In genomic region chr13:113429615-113430014, GRCm38 (mm10) we compare ENCODE assay signal across 8 mouse cellular contexts.
DNase-seq lines count a peak whose midpoint lies in the region; ATAC-seq and TF ChIP-seq lines count a peak whose summit lies in the region.

No protein-coding gene starts in this region.

- WGBS in kidney, postnatal 0 days, result 44% methylated on average over 3 of the region's 3 CpGs

- peak; percentile 64 for TF ChIP-seq CTCF in kidney, postnatal 0 days (IDR thresholded peaks at IDR 0.05; ENCODE audit: low read depth)
- peak; percentile 95 for TF ChIP-seq CTCF in E14TG2a.4 (conservative IDR thresholded peaks at IDR 0.05; ENCODE audit: low read length)

- no peaks in the 10 kb centered on the region for H3K9me3 ChIP-seq in kidney, postnatal 0 days (replicated peaks; ENCODE audit: low read length)
- no peaks in the 10 kb centered on the region for H3K9me3 ChIP-seq in E14TG2a.4 (ENCODE audit: low read length)

- no peaks in the 10 kb centered on the region for H3K4me1 ChIP-seq in kidney, postnatal 0 days (replicated peaks; ENCODE audit: insufficient read depth, low read length)
- H3K4me1 ChIP-seq in E14TG2a.4 (replicated peaks; ENCODE audit: low read depth, low read length), result no peaks in the 10 kb centered on the region

- H3K9ac ChIP-seq in kidney, postnatal 0 days (ENCODE audit: low read depth, low read length), result no peak overlapping the region

- H3K27ac ChIP-seq in kidney, postnatal 0 days, result no peak overlapping the region

- intact Hi-C loops in left cerebral cortex, postnatal 36 days (cut with DNase I), result no loop called here

- H3K27me3 ChIP-seq in kidney, postnatal 0 days (ENCODE audit: insufficient read depth, low read length), result no peaks in the 10 kb centered on the region
- no peaks in the 10 kb centered on the region for H3K27me3 ChIP-seq in E14TG2a.4 (ENCODE audit: insufficient read depth, low read length)

- H3K4me3 ChIP-seq in kidney, postnatal 0 days (replicated peaks; ENCODE audit: low read depth, low read length), result no peak overlapping the region
- H3K4me3 ChIP-seq in E14TG2a.4 (replicated peaks; ENCODE audit: low read length), result no peak overlapping the region

- peak; percentile 15 for DNase-seq in kidney, postnatal 0 days (ENCODE audit: low spot score)
- DNase-seq in kidney, adult 18-20 months, result no peak
- peak; percentile 42 for DNase-seq in ZHBTc4 (ENCODE audit: low read depth, low spot score)
- no peak for DNase-seq in neural tube, embryonic 10.5 days (ENCODE audit: extremely low spot score, low spot score)
- DNase-seq in urinary bladder, adult 2 months (ENCODE audit: low spot score), result no peak
- no peak for DNase-seq in left cerebral cortex, postnatal 36 days (ENCODE audit: low spot score in 2 of 2)

- H3K4me2 ChIP-seq in kidney, postnatal 0 days (ENCODE audit: low read length), result no peak overlapping the region

- ATAC-seq in kidney, postnatal 0 days (replicated peaks; ENCODE audit: low FRiP score, low read depth), result no peak
- ATAC-seq in megakaryocyte progenitor cell, adult 5-6 weeks (replicated peaks; ENCODE audit: poor library complexity), result peak; percentile 60; the same call in 1 of the 2 replicates

- H3K36me3 ChIP-seq in kidney, postnatal 0 days (ENCODE audit: insufficient read depth, low read length), result no peaks in the 10 kb centered on the region
- H3K36me3 ChIP-seq in E14TG2a.4 (ENCODE audit: insufficient read depth, low read length), result no peaks in the 10 kb centered on the region

Comparison
In these comparisons a context has a peak if more than half of its experiments do, and no peak if none do; other contexts are left out.
1. DNase-seq: peak in kidney, postnatal 0 days (single experiment) and ZHBTc4 (single experiment); none in kidney, adult 18-20 months (single experiment), neural tube, embryonic 10.5 days (single experiment), urinary bladder, adult 2 months (single experiment) and left cerebral cortex, postnatal 36 days (0 of 2).